Mouse (Mus musculus) left cerebral cortex, adult 8-10 months (tissue): ENCODE measurements around the gene Ret. TPM values are rescaled to one million over a fixed set of nuclear protein-coding genes. Genes with fewer than 3 reads are reported as not detected.

Experiments
- DNase-seq, 2 experiments: peaks; one replicate each; pipeline ENCODE4 v3.0.0; 2022; ENCODE audit warnings: low spot score in 2 of 2
- total RNA-seq, 4 experiments: library from RNA; stranded (reverse); gene quantifications; 2 replicates each; pipeline ENCODE4 v1.2.4; 2022

Ret gene
- total RNA-seq, 4 experiments from 2014 or later: 3.2 to 5.2 (median 3.5) TPM

DNA sequence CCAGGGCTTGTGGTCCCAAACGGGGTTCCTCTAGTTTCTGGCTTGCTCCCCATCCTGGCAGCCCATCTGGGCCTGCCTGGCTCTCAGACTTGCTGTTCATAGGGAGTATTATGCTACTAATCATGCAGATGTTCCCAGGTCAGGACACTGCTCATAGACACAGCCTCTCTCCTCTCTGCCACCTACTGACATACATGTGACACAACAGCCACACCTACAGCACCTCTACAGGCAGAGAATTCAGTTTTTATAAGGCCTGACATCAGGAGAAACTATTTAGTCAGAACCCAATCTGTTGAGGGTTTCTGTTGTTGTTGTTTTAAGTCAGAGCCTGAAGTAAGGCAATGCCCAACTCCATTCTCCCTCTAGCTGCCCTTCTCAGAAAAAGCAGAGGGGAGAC lies 85.7 kb downstream of the Ret start:
- no peak for DNase-seq

Other genes starting within 250 kb of the Ret start
- 100 to 1,000 TPM; 191 to 234 (median 206) TPM for gene Rasgef1a, start 186.3 kb downstream of the Ret start, total RNA-seq
- 10 to 100 TPM; 10.6 to 13.7 (median 11.5) TPM for gene Csgalnact2, start 58.6 kb downstream of the Ret start, total RNA-seq
- gene Bms1, start 221.8 kb upstream of the Ret start, total RNA-seq: 10 to 100 TPM; 23.0 to 27.5 (median 24.8) TPM